Mouse (Mus musculus) left cerebral cortex, postnatal 4 days (tissue): ENCODE results near the gene Arhgap23. TPM values are rescaled to one million over a fixed set of nuclear protein-coding genes. Genes with fewer than 3 reads are reported as not detected.

Experiments used
- DNase-seq: peaks from one replicate; pipeline ENCODE4 v3.0.0-alpha.2; 2022
- intact Hi-C: fragments of 180-260 bp; cut with DNase I; formaldehyde crosslinking; loops from one replicate; pipeline ENCODE4 v1.15.1; 2025
- total RNA-seq, 2 experiments: library from RNA; stranded (reverse); gene quantifications; 2 replicates each; pipeline ENCODE4 v1.2.3; 2021

The Arhgap23 gene
- total RNA-seq, 2 experiments from 2014 or later = 107 to 111 TPM

DNA sequence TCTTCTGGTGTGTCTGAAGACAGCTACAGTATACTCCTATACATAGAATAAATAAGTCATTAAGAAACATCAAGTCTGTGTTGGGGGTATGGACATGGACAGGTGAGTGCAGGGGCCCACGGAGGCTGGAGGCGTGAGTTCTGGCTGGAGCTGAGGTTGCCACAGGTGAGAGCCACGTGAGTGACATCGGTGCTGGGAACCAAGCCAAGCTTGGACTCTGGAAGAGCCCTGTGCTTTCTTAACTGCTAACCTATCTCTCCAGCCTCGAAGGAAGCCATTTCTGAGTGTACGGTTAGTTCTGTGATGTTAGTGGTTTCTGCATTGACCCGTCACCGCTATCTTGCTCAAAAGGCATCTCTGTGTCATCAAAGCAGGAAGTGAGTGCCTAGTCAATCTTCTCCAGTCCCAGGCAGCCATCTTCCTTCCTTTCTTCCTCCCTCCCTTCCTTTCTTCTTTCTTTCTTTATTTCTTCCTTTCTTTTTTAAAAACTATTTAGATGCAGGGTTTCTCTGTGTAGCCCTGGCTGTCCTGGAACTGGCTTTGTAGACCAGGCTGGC is 17.7 kb downstream of the Arhgap23 start:
- DNase-seq = no peak
- intact Hi-C loops = no loop called here

DNA sequence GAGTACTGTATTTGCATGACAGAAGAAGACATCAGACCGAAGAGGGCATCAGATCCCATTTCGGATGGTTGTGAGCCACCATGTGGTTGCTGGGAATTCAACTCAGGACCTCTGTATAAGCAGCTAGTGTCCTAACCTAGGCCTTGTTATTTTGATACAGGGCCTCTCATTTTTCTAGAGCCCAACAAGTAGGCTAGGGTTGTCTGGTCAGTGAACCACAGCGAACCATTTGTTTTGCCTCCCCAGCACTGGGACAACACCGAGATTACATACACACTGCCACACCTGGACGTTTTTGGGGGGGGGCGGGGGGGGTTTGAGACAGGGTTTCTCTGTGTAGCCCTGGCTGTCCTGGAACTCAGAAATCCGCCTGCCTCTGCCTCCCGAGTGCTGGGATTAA is 18.8 kb downstream of the Arhgap23 start:
- intact Hi-C loops = no loop called here
- no peak for DNase-seq

DNA sequence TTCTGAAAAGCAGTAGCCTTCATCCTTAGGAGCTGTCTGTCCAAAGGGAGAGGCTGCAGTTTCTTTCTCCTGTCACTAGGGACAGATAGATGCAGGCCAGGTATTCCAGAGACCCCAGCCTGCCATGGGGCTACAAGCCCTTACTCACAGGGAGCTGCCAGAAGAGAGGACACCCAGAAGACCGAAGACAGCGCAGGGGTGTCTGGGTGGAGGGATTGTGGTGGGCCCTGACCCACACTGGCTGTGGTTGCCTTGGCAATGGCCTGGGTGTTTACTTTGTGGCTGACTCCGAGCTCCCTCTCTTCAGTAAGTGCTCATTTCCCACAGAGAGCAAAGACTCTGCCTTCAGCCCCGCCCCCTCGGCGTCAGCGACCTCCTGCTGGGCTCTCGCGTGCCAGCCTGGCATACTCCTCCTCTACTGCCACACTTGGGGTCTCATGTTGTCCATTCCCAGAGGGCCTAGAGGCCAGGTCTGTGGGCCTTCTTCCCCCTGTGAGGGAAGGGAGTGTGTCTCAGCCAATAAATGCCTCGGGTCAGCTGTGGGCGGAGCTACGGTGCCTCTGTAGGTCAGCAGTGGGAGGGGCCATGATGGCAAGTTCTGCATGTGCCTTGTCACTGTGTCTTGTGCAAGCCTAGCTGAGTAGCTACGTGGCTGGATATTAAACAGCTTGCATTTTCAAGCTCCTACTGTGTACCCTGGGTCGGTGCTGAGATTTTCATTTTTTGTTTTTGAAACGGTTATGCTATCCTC is 19.5 kb downstream of the Arhgap23 start:
- intact Hi-C loops = no loop called here
- DNase-seq = peak; percentile 44

DNA sequence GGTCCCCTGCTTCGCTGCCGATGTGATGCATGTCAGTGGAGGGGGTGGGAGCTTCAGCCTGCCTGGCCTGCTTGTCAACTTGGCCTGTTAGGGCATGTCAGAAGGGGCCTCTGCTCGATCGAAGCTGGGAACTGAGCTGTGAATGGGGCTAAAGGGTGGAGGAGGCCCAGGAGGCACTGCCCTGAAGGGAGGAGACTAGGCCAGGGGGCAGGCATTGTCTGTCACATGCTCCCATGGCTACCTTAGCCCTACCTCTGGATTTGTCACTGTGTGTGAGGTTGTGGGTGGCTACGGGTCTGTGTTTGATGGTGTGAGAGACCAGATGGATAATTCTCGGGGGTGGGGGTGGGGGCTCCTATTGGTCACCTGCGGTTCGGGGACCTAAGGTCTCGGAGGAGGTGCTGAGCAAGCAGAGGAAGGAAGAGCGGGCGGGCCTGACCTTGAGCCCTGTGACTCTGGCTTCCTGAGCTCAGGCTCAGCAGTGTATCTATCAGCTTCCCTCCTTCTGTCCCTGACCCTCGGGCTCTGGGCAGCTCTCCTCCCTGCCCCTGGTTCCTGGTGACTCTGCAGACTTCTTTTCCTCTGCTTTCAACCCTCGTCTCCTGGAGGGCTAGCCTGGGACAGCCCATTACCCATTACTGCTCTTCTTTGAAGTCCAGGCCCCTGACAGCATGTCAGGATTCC is 20.6 kb downstream of the Arhgap23 start:
- intact Hi-C loops = no loop called here

GRCm38 (mm10) chr11:97437745-97438144 is 22.4 kb downstream of the Arhgap23 start:
- DNase-seq = no peak
- intact Hi-C loops = no loop called here

More for the DNA sequence above, 20.6 kb downstream of the Arhgap23 start:
- DNase-seq = no peak

- intact Hi-C loops = no loop called here
- no peak for DNase-seq
Measured at GRCm38 (mm10) chr11:97438868-97439267, 23.5 kb downstream of the Arhgap23 start.

GRCm38 (mm10) chr11:97439935-97440334 is 24.6 kb downstream of the Arhgap23 start:
- no peak for DNase-seq
- intact Hi-C loops = no loop called here

DNA sequence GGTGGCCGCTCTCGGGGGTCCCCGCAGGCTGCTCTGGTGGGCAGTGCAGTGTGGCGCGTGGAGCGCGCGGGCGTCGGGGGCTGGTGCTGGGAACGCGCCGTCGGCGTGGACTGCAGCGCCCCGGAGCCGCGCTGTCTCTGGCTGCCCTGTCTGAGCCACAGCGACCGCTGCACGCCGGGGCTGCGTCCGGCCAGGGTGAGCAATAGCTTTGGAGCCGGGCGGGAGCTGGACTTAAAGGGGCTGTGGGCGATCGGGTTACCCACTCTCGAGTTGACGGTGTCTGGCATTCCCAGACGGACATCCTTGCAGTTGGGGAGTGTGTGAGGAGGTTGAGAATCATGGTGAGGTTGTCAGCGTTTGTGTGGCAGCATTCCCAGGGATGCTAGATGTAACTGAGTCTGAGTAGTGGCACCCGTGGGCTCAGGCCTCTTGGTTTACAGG is 25.1 kb downstream of the Arhgap23 start:
- intact Hi-C loops = no loop called here
- DNase-seq = no peak

DNA sequence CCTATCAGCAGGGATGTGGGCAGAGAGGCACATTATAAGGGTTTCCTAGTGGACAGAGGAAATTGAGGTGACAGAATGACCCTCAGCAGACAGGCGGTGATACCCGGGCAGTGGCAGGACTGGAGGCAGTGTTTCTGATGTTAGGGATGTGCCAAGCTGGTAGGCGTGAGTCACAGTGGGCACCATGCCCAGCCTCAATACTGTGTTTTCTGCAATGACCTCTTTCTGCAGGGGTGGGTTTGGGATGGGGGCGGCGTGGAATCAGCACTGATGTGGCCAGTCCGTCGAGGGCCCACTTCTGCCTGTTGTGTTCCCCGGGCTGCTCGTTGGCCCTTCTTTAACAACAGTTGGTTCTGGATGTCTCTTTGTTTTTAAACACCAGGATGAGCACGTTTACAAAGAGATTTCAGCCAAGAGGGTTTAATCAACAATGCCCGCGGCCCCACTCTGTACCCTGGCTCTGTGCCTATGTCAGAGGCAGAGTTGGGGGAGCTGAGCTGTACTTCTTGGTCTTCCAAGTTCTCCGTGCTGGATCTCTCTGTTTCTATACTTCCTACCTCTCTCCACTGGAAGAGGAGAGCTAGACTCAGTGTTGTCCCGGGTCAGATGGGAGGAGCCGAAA is 25.8 kb downstream of the Arhgap23 start:
- peak; percentile 72 for DNase-seq
- intact Hi-C loops = no loop called here

DNA sequence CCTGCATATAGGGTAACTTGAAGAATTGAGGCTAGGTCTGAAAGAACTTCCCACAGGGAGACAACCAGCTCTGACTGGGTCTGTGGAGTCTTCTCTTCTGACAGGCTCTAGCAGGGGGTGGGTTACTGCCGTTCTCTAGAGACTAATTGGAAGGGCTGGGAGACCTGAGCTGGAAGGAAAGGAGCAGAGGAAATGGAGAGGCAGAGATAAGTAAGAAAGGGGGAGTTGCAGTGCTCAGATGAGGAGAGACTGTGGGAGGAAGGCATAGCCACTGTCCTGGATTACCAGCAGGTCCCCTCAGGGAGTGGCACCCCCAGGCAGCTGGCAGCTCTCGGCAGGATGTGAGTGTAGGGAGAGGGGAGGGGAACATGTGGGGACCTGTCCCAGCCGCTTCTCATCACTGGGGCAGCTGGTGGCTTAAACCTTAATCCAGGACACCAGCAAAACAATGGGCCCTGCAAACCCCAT is 26.4 kb downstream of the Arhgap23 start:
- no peak for DNase-seq
- intact Hi-C loops = no loop called here

DNA sequence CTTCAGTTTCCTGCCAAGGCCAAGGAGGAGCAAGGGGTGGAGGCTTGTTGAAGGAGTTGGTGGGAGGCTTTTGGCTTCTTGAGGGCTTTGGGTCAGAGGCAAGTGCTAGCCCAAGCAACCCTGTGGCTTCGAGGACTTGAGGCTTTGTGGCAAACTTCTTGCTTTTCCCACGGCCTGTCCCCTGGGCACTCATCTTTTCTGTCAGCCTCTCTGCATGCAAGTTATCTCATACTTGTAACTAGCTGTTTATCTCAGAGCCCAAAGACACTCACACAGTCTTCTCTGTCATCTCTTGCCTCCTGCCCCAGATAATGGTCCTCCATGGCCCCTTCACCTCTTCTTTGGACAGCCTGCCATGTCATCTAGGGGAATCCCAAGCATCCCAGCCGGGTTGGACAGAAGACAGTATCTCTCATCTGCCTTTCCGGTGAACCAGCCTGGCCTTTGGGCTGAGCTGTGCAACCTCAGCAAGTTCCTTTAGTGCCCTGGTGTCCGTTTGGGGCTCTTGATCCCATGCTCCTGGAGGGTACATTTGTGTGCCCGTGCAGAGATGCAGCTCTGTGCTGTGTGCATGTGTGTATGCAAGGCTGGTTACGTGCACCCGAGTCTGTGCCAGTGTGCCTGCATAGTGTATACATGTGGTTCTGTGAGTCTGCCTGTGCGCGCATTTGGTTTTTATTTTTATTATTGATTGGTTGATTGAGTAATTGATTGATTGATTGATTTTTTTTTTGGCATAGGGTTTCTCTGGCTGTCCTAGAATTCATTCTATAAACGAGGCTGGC is 27.8 kb downstream of the Arhgap23 start:
- DNase-seq = no peak

GRCm38 (mm10) chr11:97445596-97445995 is 30.3 kb downstream of the Arhgap23 start:
- intact Hi-C loops = no loop called here
- DNase-seq = no peak

More for the DNA sequence above, 27.8 kb downstream of the Arhgap23 start:
- intact Hi-C loops = no loop called here

- intact Hi-C loops = no loop called here
- DNase-seq = no peak
Measured at GRCm38 (mm10) chr11:97445999-97446511, 30.7 kb downstream of the Arhgap23 start.

- DNase-seq = no peak
- intact Hi-C loops = no loop called here
Measured at GRCm38 (mm10) chr11:97447979-97448378, 32.6 kb downstream of the Arhgap23 start.

GRCm38 (mm10) chr11:97448611-97449394 is 33.5 kb downstream of the Arhgap23 start:
- intact Hi-C loops = no loop called here

GRCm38 (mm10) chr11:97449601-97450293 is 34.4 kb downstream of the Arhgap23 start:
- peak; percentile 90 for DNase-seq
- intact Hi-C loops = no loop called here

More at GRCm38 (mm10) chr11:97448611-97449394, 33.5 kb downstream of the Arhgap23 start:
- no peak for DNase-seq

DNA sequence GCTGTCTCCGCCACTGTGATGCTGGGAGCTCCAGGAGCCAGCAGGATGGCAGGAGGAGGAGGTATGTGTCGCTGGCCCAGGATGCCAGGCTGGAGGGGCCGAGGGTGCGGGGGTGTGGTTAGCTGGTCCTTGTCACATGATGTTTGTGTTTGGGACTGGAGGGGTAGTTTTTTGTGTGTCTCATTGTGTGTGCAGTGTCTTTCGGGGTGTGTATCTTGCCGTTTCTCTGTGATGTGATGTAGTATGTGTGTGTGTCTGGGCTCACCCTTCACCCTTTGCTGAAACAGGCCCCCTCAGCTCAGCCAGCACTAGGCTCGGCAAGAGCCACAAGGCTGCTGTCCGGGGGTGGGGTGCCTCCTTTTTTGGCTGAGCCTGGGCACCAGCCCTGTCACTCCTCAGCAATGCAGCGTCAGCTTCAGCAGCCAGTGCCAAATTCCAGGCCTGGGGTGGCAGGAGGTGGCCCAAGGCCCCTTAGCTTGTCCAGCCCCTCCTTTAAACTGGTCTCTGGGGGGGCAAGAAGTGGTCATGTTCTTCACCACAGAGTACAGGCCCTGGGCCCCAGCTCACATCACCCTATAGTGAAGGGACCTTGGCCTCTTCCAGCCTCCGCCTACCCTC is 35.1 kb downstream of the Arhgap23 start:
- no peak for DNase-seq
- intact Hi-C loops = no loop called here

DNA sequence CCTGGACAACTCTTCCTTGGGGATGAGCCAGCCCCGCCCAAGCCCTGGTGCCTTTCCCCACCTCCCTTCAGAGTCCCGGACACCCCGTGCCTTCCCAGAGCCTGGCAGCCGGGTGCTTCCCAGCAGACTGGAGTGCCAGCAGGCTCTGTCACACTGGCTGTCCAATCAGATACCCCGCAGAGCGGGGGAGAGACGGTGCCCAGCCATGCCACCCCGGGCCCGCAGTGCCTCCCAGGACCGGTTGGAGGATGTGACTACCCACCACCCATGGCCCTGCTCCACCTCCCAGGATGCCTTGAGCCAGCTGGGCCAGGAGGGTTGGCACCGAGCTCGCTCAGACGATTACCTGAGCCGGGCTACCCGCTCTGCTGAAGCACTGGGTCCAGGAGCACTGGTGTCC is 36.3 kb downstream of the Arhgap23 start:
- DNase-seq = no peak
- intact Hi-C loops = no loop called here
